Mouse (Mus musculus) thymus, adult 2 months (tissue): ENCODE results near the gene Bdkrb2.

Experiments used
- CTCF ChIP-seq: fragments of 200-500 bp; IDR thresholded peaks from 2 replicates; pipeline ENCODE4 v1.5.1; 2012; ENCODE audit warnings: mild to moderate bottlenecking, control low read depth, low read length, moderate library complexity, borderline replicate concordance; ENCODE audit not compliant: control insufficient read depth, poor library complexity, insufficient read depth; ENCODE audit errors: extremely low read depth
- POLR2A ChIP-seq: fragments of 200-500 bp; IDR thresholded peaks from 2 replicates; pipeline ENCODE4 v1.6.1; 2012; ENCODE audit warnings: mild to moderate bottlenecking, low read length, control low read depth, moderate library complexity; ENCODE audit not compliant: control insufficient read depth, poor library complexity, insufficient read depth; ENCODE audit errors: extremely low read depth

GRCm38 (mm10) chr12:105562056-105562820, 788 bp upstream of the Bdkrb2 start:
- TF ChIP-seq CTCF = no peak
- no peak for TF ChIP-seq POLR2A
